Mouse (Mus musculus): ENCODE measurements at regions not wholly inside any gene's neighbourhood (a gene's known extent, or its start where the extent isn't known, plus 50 kb on each side); places are given as distances from the start of the nearest gene placed in this dataset.

DNA sequence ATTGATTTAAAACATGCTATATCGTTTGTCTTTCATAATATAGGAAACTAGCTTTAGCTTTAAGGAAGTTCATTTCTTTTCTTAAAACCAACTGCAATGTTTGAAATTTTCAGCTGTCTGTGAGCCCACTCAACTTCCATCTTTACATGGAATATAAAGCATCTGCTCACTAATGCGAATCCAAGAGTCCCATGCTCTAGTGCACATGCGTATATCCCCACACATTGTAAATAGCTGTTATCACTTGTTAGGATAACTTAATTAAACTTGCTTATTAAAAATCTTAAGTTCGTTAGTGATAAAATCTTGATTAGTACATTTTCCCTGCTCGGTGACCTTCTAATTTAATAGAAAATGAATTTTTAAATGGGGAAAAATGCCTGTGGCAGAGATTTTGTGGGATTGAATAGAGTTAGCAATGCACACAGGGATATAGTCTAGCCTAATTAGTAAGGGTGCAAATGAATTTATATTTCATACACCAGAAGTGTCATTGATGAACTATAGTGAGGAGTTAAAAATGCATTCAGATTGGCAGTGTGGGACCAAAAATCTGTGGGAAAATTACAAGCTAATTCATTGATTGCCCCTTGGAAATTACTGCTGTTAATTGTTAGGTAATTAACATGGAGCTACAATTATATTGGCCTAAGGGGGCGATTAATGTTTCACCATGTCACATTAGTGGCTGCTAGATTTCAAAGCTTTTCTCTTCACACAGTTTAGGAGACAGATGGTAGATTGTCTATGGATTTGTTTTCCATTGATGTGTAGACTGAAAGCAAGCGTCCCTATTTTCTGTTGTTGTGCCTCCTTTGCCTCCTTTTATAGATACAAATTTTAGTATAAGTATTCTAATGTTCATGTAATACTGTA, 1919.0 kb upstream of the Gm8797 start:
- Histone ChIP-seq H3K4me1 (replicated peaks; ENCODE audit: insufficient read depth, low read length) (no peaks in the 10 kb centered on the region), H3K9me3 (replicated peaks; ENCODE audit: low read length) (no peaks in the 10 kb centered on the region), H3K27ac (no peak overlapping the region), H3K4me2 (ENCODE audit: low read length) (no peak overlapping the region), H3K27me3 (ENCODE audit: insufficient read depth, low read length) (no peaks in the 10 kb centered on the region), H3K4me3 (replicated peaks; ENCODE audit: low read depth, low read length) (no peak overlapping the region), H3K36me3 (ENCODE audit: insufficient read depth, low read length) (no peaks in the 10 kb centered on the region), H3K9ac (ENCODE audit: low read depth, low read length) (no peak overlapping the region)
- DNase-seq (ENCODE audit: low spot score) (no peak), ATAC-seq (replicated peaks; ENCODE audit: low FRiP score, low read depth) (no peak)
- no peak for TF ChIP-seq CTCF (IDR thresholded peaks at IDR 0.05; ENCODE audit: low read depth)
- 80% methylated on average over 7 of the region's 7 CpGs for WGBS

Measured in kidney, postnatal 0 days (tissue).